Mouse (Mus musculus) right cerebral cortex, postnatal 25 days (tissue): Measurements from ENCODE around the gene Tex22.

Source experiments
- DNase-seq: peaks from one replicate; pipeline ENCODE4 v3.0.0; 2022

Gene Tex22

DNA sequence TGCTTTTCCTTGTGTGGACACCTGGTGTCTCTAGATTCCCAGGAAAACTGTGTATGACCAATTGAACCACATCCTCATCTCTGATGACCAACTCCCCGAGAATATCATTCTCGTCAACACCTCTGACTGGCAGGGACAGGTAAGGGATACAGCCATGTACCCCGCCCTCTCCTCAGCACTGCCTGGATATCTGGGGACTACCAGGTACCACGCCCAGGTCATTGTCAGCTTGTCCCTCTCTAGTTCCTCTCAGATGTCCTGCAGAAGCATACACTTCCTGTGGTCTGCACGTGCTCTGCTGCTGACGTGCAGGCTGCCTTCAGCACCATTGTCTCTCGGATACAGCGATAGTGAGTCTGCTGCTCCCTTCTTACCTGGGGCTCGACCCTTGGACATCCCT is 12.7 kb upstream of the Tex22 start:
- no peak for DNase-seq

DNA sequence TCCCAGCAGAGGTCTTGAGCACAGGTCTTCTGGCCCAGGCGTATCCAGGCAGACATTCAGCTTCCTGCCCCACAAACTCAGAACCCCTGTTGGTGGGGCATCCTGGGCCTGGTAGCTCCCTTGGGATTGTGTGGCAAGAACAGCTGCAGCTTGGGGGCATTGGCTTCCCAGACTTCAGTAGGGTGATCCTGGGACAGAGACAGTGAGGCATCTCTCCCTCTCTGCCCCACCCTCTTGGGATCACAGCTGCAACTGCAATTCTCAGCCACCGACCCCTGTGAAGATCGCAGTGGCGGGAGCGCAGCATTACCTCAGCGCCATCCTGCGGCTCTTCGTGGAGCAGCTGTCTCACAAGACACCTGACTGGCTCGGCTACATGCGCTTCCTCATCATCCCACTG is 12.1 kb upstream of the Tex22 start:
- no peak for DNase-seq

DNA sequence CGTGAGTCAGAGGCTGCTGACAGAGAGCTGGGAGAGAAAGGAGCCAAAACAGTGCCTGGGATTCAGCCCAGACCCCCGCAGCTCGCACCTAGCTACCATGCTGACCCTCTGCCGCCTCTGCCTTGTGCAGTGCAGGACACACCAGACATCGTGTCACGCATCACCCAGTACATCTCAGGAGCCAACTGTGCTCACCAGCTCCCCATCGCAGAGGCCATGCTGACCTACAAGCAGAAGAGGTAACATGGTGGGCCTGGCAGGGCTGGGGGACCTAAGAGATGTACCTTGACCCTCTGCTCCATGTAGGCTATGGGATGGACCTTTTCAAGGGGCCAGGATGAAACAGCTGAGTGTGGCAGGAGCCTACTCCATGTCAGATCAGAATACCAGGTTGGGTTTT is 10.6 kb upstream of the Tex22 start:
- no peak for DNase-seq

DNA sequence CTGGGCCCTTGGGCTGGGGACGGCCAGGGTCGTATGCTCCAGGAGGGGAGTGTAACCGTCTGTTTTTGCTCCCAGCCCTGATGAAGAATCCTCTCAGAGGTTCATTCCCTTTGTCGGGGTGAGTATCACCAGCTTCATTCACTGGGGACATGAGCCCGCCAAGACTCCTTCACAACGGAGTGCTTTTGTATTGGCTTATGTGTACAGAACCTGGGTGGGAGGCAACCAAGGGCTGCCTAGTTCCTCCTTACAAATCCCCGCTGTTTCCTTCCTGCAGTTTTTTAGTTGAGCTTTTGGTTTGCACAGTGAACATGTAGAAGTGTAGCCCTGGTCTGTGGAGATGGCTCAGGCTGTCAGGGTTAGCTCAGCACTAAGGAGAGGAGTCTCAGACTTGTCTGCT is 6.3 kb upstream of the Tex22 start:
- no peak for DNase-seq

DNA sequence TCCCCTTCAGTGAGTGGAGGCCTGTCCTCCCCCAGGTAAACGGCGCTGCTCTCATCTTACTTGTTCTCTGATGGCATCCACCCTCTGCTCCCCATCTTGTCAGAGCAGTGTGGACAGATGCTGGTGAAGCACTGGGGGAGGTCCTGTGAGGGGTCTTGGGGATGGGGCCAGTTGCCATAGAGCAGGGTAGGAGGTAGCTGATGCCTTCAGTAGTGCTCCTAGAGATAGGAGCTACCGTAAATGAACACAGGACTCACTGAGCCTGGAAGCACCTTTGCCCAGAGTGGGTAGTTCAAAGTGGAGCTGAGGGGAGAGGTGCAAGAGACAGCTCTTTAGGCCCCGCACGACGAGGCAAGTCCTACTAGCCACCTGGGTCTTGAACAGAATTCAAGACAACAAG is 4.9 kb upstream of the Tex22 start:
- DNase-seq: no peak

DNA sequence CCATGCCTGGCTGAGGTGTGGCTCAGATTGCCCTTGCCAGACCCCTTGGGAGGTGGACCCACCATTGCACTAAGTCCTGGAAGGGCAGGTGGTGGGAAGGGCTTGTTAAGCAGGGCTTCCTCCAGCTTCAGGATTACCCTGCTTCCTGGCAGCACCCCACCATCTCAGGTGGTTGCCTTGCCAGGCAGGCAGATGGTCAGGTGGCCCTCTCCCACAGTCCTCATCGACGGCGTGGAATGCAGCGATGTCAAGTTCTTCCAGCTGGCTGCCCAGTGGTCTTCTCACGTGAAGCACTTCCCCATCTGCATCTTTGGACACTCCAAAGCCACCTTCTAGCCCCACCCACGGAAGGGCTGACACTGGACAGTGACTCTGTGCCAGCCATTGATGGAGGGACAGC is 3.0 kb upstream of the Tex22 start:
- no peak for DNase-seq

DNA sequence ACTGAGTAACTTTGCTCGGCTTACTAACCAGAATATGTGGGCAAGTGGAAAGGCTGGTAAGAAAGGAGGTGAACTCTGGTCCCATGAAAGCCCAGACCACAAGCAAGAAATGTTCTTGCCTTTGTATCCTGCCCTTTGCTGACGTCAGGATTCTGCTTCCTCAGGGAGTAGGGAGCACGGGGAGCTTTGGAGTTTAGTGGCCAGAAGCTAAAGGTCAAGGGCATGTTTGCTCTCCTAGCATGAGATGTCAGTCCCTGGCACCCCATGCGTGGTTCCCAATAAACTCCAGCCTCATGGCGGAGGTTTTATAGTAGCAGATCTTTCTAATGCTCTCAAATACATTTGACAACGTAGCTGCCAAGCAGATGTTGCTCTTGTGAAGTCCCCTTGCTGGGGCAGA is 2.5 kb upstream of the Tex22 start:
- no peak for DNase-seq

DNA sequence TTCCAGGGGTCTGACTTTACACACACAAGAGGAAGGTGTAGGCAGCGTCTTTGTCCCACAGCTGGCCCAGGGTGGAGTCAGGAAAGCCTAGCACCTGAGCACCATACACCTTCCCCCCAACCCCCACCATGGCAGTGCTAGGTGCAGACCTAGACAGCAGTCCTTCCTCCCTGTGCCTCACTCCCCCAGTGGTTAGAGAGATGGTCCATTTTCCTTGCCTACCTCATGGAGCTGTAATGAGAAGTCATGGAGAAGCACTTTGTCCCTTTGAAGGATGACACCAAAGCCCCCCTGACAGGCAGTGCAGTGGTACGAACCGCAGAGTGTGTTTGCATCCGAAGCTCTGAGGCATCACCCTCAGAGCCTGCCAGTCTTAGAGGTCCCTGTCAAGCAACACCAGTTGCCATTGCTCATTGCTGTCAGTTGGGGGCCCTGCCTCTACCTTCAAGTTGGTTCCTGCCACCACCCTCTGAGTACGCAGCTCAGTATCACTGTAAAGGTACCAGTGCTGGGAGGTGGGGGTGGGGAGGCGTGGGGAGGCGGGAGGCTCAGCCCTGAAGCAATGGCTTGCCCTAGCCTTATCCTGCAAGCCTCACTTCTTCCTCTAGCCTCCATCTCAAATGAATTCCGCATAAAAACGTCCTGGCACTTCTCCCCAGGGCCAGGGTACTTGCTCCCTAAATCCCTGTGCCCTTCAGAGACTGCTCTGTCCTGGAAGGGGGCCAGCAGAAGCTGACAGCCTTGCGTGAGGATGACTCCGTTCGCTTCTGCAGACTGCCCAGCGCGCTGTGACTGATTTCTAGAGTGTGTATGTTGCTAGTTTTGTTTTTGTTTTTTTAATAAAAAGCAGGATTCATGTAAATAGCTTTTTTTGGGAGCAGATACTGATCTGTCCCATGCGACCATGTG is 628 bp upstream of the Tex22 start:
- DNase-seq: no peak

DNA sequence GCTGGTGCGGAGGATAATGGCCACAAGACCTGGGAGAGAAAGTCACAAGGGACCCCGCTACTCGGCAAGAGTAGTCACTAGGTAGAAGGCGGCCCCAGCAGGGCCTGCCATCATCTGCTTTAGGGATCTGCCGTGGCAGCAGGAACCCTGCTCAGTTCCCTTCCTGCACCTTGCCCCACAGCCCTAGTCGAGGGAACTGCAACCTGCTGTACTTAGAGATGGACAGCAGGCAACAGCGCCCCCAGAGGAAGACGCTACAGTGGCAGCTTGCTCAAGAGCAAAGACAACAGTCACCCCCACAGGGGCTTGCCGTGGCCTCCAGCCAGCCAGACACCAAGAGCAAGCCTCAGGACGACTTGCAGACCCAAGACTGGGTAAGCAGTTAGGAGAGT is 757 bp downstream of the Tex22 start:
- DNase-seq: peak; percentile 85

DNA sequence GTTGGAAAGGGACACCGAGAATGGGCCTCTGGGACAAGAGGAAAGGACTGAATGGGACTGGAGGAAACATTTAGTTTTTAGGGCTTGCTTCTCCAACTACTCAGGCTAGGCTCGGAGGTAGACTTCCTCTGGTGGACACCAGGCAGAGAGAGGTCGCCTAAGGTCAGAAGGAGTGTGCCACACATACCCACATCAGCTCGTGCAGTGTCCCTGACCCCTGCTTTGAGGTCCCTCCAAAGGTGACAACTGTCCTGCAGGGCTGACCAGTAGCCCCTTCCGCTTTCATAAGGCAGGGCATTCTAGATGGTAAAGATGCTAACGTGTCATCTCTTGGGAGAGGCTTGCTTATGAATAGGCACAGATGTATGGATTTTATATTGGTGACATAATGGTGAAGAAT is 1.2 kb downstream of the Tex22 start:
- no peak for DNase-seq

DNA sequence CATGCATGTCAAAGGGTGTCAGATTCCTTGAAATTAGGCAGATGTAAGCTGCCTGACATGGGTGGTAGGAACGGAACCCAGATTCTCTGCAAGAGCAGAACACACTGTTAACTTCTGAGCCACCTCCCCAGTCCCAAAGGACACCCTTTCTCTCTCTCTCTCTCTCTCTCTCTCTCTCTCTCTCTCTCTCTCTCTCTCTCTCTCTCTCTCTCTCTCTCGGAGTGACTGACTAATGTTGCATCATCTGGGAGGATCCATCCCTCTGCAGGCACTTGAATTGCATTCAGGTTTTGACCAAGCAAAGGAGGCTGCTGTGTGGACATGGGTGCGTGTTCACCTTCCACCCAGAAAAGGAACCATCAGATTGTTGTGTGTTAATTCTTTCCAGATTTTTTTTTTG is 13.0 kb downstream of the Tex22 start:
- no peak for DNase-seq

DNA sequence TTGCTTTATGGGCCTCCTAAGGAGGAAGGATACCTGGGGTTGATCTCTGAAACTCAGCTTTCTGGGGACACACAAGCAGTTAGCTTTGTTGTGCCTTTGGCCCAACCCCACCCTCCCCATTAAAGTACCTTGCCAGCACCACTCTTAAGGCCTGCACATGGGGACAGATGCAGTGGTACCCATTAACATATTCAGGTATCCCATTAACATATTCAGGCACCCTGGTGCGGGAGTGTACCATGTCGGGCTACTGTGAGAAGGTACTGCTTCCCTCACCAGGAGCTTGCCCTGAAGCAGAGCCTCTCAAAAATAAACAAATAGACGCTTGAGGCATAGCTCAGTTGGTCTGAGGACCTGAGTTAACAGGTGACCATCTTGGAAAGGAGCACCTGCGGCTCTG is 13.7 kb downstream of the Tex22 start:
- no peak for DNase-seq

DNA sequence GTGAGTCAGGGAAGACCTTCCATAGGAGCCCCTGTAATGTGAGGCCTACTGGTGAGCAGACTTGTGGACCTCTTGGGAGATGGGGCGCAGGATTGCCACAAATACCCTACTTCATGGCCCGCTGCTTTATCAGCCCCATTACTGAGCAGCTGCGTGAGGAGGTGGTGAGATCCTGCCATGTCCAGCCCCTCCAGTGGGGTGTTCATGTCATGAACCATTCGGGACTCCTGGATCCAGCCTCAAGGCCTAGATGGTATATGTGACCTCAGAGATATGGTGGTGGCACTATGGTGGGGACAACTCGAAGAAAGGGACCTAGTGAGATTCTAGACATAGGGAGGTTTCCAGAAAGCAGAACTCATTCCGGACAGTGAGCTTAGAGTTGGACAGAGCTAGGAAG is 14.8 kb downstream of the Tex22 start:
- DNase-seq: no peak

DNA sequence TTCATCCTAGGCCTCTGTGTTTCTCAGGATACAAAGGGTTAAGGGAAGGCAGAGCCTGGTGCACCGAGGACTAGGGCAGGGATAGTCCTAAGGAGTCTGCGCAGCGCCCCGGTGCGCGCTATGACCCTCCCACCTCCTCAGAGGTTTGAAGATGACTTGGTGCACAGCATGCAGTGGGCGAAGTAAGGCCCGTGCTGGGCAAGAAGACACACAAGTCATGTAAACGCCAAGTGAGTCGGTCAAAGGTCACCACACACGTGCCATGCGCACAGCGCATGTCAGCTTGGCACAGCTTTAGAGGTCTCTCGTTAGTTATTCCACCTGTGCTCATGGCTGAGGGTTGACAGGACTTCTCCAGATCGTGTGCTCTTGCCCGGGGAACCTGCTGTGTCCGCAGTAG is 15.8 kb downstream of the Tex22 start:
- DNase-seq: no peak

DNA sequence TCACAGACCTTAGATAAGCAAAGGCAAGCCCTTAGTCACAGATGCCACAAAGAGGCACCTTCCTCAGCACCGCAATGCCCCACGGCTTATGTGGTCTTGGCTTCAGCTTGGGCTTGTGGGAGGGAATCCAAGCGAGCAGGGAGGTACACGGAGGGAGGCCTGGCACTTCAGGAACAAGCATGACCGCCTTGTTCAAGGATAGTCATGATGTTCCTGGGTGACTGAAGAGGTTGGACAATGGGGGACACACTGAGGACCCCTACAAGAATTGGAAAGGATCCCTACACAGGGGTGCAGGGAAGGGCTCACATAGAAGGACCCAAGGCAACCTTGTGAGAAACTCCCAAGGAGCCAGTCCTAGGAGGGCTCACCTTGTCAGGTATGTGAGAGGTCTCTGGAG is 22.7 kb downstream of the Tex22 start:
- DNase-seq: no peak

DNA sequence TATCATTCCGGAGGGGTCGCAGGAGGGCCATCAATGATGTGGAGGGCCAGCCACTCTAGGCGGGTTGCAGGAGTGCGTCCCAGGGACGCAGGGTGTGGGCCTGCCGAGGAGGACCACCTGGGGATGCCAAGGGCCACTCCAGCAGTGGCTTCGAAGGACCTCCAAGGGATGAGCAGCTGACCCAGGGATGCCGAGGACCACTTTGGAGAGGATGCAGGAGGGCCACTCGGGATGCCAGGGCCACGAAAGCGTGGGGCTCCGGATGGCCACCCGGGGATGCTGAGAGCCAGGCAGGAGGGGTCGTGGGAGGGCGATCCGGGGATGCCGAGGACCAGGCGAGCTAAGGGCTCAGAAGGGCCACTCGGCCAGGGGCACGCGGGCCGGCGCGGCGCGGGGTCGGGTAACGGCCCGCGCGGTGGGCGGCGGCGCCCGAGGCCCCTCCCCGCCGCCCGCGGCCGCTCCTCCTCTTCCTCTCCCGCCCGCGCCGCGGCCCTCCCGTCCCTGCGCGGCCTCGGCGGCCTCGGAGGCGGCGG is 23.5 kb downstream of the Tex22 start, which contains the start of gene Mta1:
TSS of gene Mta1 (plus strand) at position 530 of the 533 bp plus-strand sequence.
- DNase-seq: peak; percentile 56

DNA sequence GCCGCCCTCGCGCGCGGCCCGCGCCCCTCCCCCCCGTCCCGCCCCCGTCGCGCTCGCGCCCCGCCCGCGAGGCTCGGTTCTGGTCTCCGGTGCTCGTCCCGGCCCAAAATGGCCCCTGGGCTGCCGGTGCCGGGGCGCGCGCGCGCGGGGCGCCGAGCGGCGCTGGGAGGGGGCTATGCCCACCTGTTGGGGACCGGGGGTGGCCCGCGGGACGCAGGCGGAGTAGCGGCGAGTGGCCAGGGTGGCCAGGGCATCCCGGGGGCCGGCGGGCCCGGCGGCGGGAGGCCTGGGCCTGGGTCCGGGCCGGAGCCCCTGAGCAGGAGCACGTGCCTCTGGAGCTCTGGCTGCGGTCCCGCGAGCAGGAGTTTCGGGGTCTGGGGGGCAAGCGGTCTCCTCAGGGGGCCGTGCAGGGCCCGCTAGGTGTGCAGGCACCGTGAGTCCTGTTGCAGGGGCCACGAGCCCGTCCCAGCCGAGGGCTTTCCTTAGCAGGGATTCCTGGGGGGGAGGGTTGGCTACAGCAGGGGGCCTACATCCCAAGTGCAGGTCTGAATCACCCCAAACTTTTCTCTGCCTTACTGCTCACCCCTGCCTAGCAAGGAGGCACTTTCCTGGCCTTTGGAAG is 24.3 kb downstream of the Tex22 start:
- peak; percentile 41 for DNase-seq

DNA sequence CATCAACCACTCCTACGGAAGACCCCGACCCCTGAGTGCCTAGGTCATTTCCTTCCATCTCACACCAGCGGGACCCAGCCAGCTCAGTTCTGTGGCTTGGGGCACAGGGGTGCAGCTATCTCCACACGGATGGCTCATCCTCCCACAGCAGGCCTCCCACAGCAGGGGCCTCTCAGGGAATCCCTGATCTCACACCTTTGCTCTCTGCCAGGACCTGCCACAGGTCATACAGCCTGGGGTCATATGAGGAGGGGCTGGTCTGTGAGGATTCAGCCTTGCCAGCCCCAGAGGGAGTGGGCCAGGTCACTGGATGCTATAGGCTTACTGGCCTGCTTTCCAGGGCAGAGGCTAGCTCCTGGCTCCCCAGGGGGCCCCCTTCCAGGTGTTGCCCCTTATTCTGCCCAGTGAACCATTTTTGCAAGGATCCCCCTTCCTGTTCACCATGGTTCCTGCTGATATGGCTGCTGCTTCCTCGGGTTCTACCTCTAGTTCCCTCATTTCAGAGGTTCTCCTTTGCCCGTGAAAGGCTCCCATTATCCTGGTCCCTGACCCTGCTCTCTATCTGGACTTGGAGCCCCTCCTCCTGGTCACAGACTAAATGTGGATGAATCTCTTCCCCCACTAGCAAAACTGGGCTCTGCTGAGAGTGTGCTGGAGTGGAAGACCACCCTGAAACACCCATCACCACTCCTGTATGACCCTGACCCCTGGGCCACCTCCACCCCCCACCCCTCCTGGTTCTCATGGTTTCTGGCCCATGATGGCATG is 25.4 kb downstream of the Tex22 start:
- DNase-seq: no peak

DNA sequence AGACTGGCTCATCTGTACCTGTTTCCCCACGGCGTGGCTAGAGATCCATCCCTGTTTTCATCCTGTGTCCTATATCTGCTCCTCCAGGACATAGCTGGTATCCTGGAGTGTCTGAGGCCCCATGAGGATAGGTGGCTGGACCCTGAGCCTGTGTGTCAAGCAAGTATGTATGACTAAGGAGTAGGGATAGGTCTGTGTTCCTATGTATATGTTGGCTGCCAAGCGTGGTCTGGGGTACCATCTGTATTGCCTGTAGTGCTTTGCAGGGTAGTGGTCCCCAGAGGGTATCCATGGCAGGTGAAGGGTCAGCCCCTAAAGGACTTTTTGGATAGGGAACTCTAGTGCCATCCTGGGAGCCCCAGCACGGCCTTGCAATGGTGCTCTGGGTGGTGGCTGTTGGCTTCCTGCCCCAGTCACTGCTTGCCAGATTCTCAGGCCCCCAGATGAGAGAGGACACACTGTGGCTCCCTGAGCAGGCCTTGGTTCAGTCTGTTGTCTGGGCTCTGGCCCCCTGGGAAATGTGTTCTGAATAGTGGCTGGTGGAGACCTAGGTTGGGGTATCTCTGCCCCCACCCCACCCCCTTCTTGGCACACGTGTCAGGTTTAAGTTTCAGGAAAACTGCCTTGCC is 26.3 kb downstream of the Tex22 start:
- no peak for DNase-seq

DNA sequence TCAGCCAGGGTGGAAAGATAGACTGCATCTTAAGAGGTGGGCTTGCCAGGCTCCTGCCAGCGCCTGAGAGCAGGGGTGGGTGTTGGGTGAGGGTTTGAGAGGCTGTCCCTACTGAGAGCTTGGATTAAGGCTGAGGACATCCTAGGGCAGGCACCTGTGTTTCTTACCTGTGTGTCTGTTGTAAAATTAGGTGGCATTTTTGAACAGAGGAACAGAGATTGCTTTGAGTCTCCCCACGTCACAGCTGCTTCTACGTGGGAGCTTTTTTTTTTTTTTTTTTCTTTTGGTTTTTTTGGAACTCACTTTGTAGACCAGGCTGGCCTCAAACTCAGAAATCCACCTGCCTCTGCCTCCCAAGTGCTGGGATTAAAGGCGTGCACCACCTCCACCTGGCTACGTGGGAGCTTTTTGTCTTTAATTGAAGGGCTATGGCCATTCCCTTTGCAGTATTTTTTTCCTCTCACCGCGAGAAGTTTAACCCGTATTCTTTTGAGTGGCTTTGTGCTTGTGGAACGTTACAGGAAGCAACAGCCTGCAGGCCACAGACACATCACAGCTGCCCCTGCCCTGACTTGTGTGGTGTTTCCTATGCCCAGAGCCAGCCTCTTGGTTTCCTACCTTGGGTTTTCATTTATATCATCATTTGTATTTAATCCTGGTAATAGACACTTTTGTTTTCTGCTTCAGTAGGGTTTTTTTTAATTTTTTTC is 27.1 kb downstream of the Tex22 start:
- DNase-seq: no peak

DNA sequence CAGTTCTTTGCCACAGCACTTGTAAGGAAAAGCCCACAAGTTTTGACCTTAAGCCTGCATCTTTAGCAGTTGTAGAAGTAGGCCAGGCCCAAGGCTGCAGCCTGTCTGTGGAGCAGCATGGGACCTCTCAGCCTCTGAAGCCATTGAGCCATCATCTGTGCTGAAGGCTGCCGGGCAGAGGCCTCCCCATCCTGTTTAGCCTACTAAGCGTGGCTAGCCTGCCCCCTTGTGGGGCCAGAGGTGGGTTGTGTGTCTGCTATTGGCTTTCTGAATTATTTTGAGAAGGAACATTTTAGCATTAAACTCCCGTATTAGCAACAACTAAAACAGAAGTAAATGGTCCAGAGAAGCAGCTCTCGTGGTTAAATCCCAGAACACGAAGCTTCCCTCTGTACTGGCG is 28.2 kb downstream of the Tex22 start:
- peak; percentile 47 for DNase-seq

DNA sequence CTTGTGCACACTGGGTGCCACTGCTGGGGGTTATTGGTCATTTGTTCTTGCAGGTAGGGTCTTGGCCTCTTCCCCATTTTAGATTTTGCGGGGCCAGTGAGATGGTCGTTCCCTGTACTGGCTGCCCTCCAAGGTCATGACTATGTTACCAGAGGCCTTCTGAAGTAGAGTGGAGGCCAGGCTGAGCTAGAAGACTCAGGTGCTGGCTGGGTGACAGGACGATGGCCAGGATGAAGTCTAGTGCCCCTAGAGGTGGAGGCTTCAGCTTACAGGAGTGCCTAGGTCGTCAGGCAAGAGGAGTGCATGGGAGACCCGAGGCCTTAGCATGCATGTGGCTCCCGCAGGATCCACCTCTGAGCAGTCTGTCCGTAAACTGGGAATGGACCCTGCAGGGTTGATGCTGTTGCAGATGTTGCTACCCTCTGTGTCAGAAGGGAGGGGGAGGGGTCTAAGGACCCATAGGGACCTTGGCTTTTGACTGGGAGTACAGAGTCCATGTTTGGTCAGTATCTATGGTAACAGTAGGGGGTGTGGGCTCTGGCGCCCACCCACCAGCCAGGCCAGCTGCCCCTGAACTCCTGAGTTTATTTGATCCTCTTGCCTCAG is 29.6 kb downstream of the Tex22 start:
- no peak for DNase-seq
